Mouse (Mus musculus) left cerebral cortex, postnatal 14 days (tissue): Measurements from ENCODE around the gene Ccdc71. TPM values are rescaled to one million over a fixed set of nuclear protein-coding genes. Genes with fewer than 3 reads are reported as not detected.

ENCODE experiments used
- DNase-seq, 2 experiments: peaks; one replicate each; pipeline ENCODE4 v3.0.0; 2021 to 2022; ENCODE audit warnings: low spot score in 2 of 2, mixed read lengths in 1 of 2
- intact Hi-C: fragments of 180-260 bp; cut with DNase I; formaldehyde crosslinking; loops from one replicate; pipeline ENCODE4 v1.15.1; 2025
- total RNA-seq, 2 experiments: library from RNA; stranded (reverse); gene quantifications; 2 replicates each; pipeline ENCODE4 v1.2.3; 2021

The Ccdc71 gene
- total RNA-seq, 2 experiments from 2014 or later = 38.3 to 40.2 TPM

- DNase-seq = no peak
- intact Hi-C loops = loop anchor here (5.0 kb wide), 1 partner anchor 42 kb away; no protein-coding TSS in a partner anchor
These were observed 5.9 kb upstream of the Ccdc71 start for GRCm38 (mm10) chr9:108454429-108454828.

DNA sequence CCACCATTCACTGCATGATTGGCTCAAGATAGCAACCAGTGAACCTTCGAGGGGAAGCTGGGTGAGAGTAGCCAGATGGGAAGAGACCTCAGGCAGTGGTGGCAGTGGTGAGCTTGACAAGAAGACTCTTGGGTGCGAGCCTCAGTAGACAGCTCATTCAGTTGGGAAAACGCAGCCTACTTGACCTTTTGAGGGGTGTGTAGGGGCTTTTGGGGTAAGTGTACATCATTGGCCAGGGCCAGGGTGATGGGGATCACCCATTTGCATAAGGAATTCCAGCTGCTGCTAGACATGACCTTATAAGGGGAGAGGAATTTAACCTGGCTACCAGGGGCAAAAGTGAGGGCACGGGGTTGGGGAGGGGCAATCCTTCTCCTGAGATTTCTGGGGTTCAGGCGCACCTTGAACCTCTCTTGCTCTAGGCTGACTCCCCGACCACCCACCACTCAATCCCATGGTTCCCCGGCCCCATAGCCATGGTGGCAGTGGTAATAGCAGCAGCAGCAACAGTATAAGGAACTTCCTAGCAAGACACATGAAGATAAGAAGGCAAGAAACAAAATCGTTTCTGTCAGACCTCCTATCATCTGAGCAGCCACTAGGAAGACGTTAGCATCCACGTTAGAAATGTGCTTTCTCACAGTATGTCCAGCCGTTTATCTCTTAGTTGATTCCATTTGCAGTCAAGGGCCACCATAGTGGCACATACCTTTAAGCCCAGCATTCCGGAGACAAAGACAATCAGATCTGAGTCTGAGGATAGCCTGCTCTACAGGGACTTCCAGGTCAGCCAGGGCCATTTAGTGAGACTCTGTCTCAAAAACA is 4.4 kb upstream of the Ccdc71 start:
- intact Hi-C loops = no loop called here
- DNase-seq = no peak

DNA sequence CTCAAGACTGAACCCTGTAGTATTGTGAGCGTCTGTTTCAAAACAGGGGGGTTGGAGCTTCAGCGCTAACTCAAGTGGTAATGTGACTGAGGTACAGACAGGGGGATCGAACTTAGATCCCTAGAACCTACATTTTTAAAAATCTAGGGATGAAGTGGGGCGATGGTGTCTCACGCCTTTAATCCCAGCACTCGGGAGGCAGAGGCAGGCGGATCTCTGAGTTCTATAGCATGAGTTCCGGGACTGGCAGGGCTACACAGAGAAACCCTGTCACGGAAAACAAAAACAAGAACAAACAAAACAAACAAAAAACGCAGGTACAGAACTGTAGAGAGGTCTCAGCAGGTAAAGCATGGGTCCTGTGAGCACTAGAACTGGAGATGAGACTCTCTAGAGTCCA is 3.4 kb upstream of the Ccdc71 start:
- intact Hi-C loops = no loop called here
- no peak for DNase-seq

GRCm38 (mm10) chr9:108459939-108460318 is 398 bp upstream of the Ccdc71 start:
- DNase-seq = no peak
- intact Hi-C loops = no loop called here

DNA sequence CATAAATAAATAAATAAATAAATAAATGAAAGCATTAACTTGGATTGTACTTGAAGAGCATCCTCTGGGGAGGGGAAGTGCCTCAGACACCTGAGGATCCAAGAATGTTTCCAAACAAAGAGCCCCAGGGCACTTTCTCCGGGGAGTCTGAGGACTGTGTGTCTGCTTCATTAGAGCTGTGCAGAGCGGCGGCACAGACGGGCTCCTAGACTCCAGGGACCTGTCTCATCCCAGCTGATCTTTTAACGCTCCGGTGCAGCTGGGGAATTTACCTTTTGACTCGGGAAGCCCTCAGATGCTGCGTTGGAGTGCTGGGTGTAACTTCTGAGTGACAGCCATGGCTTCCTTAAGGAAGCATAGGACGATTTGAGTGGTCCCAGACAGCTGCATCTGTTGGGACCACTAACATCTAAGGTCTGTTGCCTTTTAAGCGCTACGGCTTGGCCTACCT is 879 bp downstream of the Ccdc71 start, which contains the start of gene Klhdc8b:
Gene Klhdc8b, minus strand, starts transcription at position 401 of the 451 bp plus-strand sequence.
- intact Hi-C loops = no loop called here
- DNase-seq = no peak

DNA sequence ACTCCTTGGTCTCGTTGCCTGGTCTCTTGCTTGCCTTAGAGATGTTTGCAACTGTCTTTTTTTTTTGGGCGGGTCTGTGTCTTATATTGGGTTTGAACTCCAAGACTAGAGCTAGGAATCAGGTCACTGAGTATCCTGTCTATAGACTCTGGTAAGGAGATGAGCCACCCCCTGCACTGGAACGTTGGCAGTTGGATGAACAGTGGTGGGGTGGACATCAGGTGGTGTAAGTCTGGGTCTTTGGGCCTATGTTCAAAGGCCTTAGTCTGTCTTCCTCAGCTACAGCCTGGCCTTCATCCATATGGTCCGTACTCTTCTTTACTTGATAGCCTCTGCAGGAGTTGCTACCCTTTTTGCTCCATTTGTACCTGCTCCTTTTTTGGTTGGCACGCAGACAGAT is 1.3 kb downstream of the Ccdc71 start:
- intact Hi-C loops = no loop called here
- no peak for DNase-seq

- intact Hi-C loops = no loop called here
- no peak for DNase-seq
These were observed 1.9 kb downstream of the Ccdc71 start for GRCm38 (mm10) chr9:108462192-108462591.

DNA sequence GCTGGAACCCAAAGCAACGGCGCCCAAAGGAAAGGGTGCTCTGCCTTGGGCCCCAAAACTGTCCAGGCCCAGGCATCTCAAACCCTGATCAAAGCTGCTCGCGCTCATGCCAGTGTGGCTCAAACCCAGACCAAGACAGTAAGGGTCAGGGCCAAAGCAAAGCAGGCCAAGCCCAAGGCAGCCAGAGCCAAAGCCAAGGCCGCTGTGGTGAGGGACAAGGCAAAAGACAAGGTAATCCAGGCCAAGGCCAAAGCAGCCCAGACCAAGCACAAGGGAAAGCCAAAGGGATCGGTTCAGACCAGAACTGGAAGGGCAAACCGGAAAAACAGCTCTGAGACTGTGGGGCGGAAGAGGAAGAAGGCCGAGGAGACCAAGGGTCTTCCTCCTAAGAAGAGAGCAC is 3.4 kb downstream of the Ccdc71 start:
- no peak for DNase-seq

GRCm38 (mm10) chr9:108466219-108466618 is 5.9 kb downstream of the Ccdc71 start:
- intact Hi-C loops = no loop called here
- DNase-seq = no peak

More for the DNA sequence above, 3.4 kb downstream of the Ccdc71 start:
- intact Hi-C loops = no loop called here

- intact Hi-C loops = no loop called here
- DNase-seq = no peak
These were observed 9.1 kb downstream of the Ccdc71 start for GRCm38 (mm10) chr9:108469430-108469829.

GRCm38 (mm10) chr9:108469845-108470244 is 9.5 kb downstream of the Ccdc71 start:
- intact Hi-C loops = no loop called here
- no peak for DNase-seq

DNA sequence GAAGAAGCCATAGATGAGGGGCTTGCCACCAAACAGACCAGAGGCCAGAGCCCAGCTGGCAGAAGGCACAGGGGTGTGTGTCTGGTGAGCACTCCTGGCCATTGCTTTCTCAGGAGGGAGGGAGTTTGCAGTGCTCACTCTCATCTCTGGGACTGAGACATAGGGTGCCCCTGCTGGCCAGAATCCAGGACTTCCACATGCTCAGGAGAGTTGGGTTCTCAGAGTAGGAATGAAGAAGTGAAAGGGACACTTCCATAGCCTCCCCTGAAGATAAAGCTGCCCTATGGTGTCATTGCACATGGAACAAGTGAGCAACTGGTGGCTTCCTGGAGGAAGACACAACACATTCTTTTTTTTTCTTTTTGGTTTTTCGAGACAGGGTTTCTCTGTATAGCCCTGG is 14.2 kb downstream of the Ccdc71 start:
- intact Hi-C loops = no loop called here
- no peak for DNase-seq

- DNase-seq = peak in 1 of 2 experiments; percentile 39
- intact Hi-C loops = no loop called here
These were observed 18.4 kb downstream of the Ccdc71 start for GRCm38 (mm10) chr9:108478638-108479156.

DNA sequence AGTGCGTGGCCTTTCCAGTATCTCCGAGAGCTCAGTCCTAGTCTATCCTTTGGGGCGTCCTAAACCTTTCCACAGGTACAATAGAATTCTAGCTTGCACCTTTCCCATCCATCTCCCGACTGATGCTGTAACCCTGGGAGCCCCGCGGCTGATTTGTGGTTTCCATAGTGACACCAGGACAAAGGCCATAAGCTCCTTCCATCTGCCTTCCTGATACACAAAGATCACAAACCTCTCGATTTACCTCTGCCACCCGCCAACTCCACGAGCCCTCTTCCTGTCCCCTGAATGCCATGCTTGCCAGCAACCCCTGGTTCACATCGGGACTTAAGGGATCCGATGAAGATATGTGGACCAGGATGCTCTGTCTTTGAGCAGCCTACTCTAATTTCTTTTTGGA is 18.9 kb downstream of the Ccdc71 start:
- intact Hi-C loops = no loop called here
- no peak for DNase-seq

DNA sequence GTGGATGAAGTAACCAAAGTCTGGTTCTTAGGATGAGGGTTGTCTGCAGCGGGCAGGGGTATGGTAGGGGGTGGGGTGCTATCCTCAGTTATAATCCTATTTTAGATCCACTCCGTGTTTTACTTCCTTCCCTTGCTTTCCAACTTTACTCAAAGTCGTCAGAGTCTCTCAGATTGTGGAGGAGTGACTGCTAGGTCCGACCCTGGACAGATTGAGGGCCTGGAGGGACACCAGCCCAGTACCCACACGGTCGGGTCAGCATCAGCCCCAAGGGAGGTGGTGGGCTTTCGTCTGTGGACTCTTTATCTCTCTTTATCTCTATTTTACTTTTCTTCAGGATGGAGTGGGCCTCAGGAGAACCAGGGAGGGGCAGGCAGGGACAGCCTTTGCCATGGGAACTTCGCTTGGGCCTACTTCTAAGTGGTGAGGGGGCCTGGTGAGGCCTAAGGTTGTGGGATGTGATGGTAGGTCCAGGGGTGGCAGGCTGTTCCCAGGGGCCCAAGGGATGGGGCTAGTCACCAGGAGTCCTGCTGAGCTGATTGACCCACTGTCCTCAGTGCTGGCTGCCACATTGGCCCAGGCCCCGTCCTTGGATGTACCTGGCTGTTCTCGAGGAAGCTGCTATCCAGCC is 19.5 kb downstream of the Ccdc71 start, which contains the start of gene Lamb2:
Gene Lamb2, plus strand, starts transcription at position 16 of the 631 bp plus-strand sequence.
- intact Hi-C loops = no loop called here
- no peak for DNase-seq

DNA sequence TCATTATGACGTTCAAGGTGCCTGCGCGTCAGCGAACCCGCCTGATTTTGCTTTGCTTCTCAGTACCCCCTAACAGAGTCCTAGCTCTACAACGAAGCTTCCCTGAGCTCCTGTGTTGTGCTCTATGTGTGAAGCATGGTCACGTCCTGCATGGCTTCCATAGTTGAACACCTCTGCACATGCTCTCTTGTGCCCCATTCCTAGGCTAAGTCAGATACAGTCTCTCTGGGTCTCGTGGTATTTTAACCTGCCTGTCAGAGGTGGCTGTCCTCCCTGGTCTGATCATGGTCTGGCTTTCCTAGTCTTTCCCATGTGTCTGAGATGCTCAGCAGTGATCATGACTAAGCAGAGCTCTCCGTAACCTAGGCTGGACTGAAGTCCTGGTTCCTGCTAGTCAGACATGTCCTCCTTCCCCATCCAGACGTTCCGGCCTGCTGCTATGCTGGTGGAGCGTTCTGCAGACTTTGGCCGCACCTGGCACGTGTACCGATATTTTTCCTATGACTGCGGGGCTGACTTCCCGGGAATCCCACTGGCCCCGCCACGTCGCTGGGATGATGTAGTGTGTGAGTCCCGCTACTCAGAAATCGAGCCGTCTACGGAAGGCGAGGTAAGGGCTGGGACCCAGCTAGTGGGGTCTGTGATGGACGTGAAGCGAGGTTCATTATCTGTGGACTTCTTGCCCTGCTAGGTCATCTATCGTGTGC is 20.6 kb downstream of the Ccdc71 start:
- no peak for DNase-seq
- intact Hi-C loops = no loop called here

- DNase-seq = no peak
- intact Hi-C loops = no loop called here
These were observed 21.3 kb downstream of the Ccdc71 start for GRCm38 (mm10) chr9:108481520-108482210.

- no peak for DNase-seq
- intact Hi-C loops = no loop called here
These were observed 22.9 kb downstream of the Ccdc71 start for GRCm38 (mm10) chr9:108483051-108483790.

- DNase-seq = no peak
- intact Hi-C loops = no loop called here
These were observed 23.7 kb downstream of the Ccdc71 start for GRCm38 (mm10) chr9:108484021-108484420.
